Comparison of ENCODE assay signal across 18 mouse cellular contexts in genomic region chr10:83313033-83313432, GRCm38 (mm10). TPM values are rescaled to one million over a fixed set of nuclear protein-coding genes. Genes with fewer than 3 reads are reported as not detected.
DNase-seq lines count a peak whose midpoint lies in the region; ATAC-seq lines count a peak whose summit lies in the region.
"Had no signal": no experiment of that assay in that cellular context is flagged by ENCODE, and none has a peak within 500 bp of the region (broad histone marks: within the 10 kb centered on the region; RNA-seq: fewer than 3 reads in every experiment).

No protein-coding gene starts in this region.

- no peak for ATAC-seq in megakaryocyte, adult 5-6 weeks (ENCODE audit: poor library complexity, severe bottlenecking)
- ATAC-seq in common myeloid progenitor, adult 5-6 weeks (replicated peaks; ENCODE audit: low read depth, poor library complexity, severe bottlenecking) = peak; percentile 90
- 0 out of 2 replicates have a peak, but pooled peaks have one; percentile 42 for ATAC-seq in liver, embryonic 12.5 days
- ATAC-seq: forebrain, embryonic 16.5 days; hindbrain, postnatal 0 days had no signal

- H3K36me3 ChIP-seq in megakaryocyte, embryonic 14.5 days (replicated peaks; ENCODE audit: low read length) = no peaks in the 10 kb centered on the region
- H3K36me3 ChIP-seq in liver, embryonic 12.5 days = no peaks in the 10 kb centered on the region
- H3K36me3 ChIP-seq: embryonic facial prominence, embryonic 12.5 days; forebrain, embryonic 12.5 days; heart, embryonic 13.5 days had no signal

- peaks cover 14% of the 10 kb centered on the region for H3K9me3 ChIP-seq in megakaryocyte, embryonic 14.5 days
- 0 out of 2 replicates have a peak, but pooled peaks cover 5% of the 10 kb centered on the region for H3K9me3 ChIP-seq in liver, embryonic 12.5 days (replicated peaks)
- H3K9me3 ChIP-seq: embryonic facial prominence, embryonic 12.5 days; hindbrain, embryonic 13.5 days had no signal

- H3K9ac ChIP-seq in liver, embryonic 12.5 days = no peak overlapping the region
- H3K9ac ChIP-seq: embryonic facial prominence, embryonic 12.5 days; forebrain, embryonic 12.5 days; heart, embryonic 13.5 days; hindbrain, embryonic 13.5 days had no signal

- peaks cover 20% of the 10 kb centered on the region for H3K4me1 ChIP-seq in megakaryocyte, embryonic 14.5 days
- H3K4me1 ChIP-seq in liver, embryonic 12.5 days = peaks cover 15% of the 10 kb centered on the region
- H3K4me1 ChIP-seq: embryonic facial prominence, embryonic 12.5 days; forebrain, embryonic 12.5 days; heart, embryonic 13.5 days; hindbrain, embryonic 13.5 days had no signal

- H3K4me3 ChIP-seq in megakaryocyte, embryonic 14.5 days (replicated peaks) = peak overlapping the region; percentile 76
- no peak overlapping the region for H3K4me3 ChIP-seq in liver, embryonic 12.5 days
- H3K4me3 ChIP-seq: embryonic facial prominence, embryonic 12.5 days; forebrain, embryonic 12.5 days; heart, embryonic 13.5 days; hindbrain, embryonic 13.5 days had no signal

- no peak overlapping the region for H3K4me2 ChIP-seq in liver, embryonic 12.5 days
- H3K4me2 ChIP-seq: embryonic facial prominence, embryonic 12.5 days; forebrain, embryonic 12.5 days; heart, embryonic 13.5 days; hindbrain, embryonic 13.5 days had no signal

- H3K27ac ChIP-seq in liver, embryonic 12.5 days = no peak overlapping the region
- H3K27ac ChIP-seq: embryonic facial prominence, embryonic 12.5 days; forebrain, embryonic 12.5 days; heart, embryonic 13.5 days; hindbrain, embryonic 13.5 days; hindbrain, postnatal 0 days had no signal

- no peak for DNase-seq in cerebellum, postnatal 4 days (ENCODE audit: low spot score in 2 of 2)
- DNase-seq in adrenal gland, postnatal 4 days (ENCODE audit: low spot score in 2 of 2) = no peak
- no peak for DNase-seq in adrenal gland, adult (ENCODE audit: inconsistent age in 2 of 2, low spot score in 1 of 2)
- DNase-seq: adrenal gland, postnatal 14 days; cerebellum, adult 2 months; cerebellum, postnatal 10 days; gastrocnemius, postnatal 10 days; heart, postnatal 4 days had no signal

- peaks cover 4% of the 10 kb centered on the region for H3K27me3 ChIP-seq in megakaryocyte, embryonic 14.5 days (replicated peaks)
- H3K27me3 ChIP-seq in liver, embryonic 12.5 days (replicated peaks) = no peaks in the 10 kb centered on the region; the same call in 1 of the 2 replicates
- H3K27me3 ChIP-seq: embryonic facial prominence, embryonic 12.5 days; forebrain, embryonic 12.5 days; heart, embryonic 13.5 days; hindbrain, embryonic 13.5 days had no signal

- WGBS in liver, embryonic 12.5 days (ENCODE audit: insufficient replicate concordance) = 24% methylated on average over 5 of the region's 5 CpGs

RNA-seq across cellular contexts. Expression of gene Slc41a2, which starts 24.6 kb away (rescaled TPM):
- polyA plus RNA-seq in megakaryocyte, embryonic 14.5 days (2012; ENCODE audit: insufficient read depth, low replicate concordance) = 0.02 and 0.35 TPM in 2 replicates
- 0.52 and 0.76 TPM in 2 replicates for total RNA-seq in megakaryocyte, adult 5-6 weeks (2015)
- 0.73 and 1.0 TPM in 2 replicates for total RNA-seq in megakaryocyte, adult 5-6 weeks (2017)
- total RNA-seq in common myeloid progenitor, adult 5-6 weeks (2017) = not detected in 2 replicates
- polyA plus RNA-seq in liver, embryonic 12.5 days (2016; fragmentation: Nextera tagmentation; extraction: Ambion mirVana) = 0.11 and 0.13 TPM in 2 replicates
- 1 to 10 TPM; 5.0 to 6.6 TPM for total RNA-seq in adrenal gland, postnatal 4 days (2021)

RNA-seq across cellular contexts. Expression of gene D10Wsu102e, which starts 47.0 kb away (rescaled TPM):
- 0.09 and 0.10 TPM in 2 replicates for polyA plus RNA-seq in megakaryocyte, embryonic 14.5 days (2012; ENCODE audit: insufficient read depth, low replicate concordance)
- 0.40 and 0.46 TPM in 2 replicates for total RNA-seq in megakaryocyte, adult 5-6 weeks (2015)
- total RNA-seq in megakaryocyte, adult 5-6 weeks (2017) = 0.44 and 0.57 TPM in 2 replicates
- total RNA-seq in common myeloid progenitor, adult 5-6 weeks (2017) = 1.3 and 1.4 TPM in 2 replicates
- 0.43 and 0.45 TPM in 2 replicates for polyA plus RNA-seq in liver, embryonic 12.5 days (2016; fragmentation: Nextera tagmentation; extraction: Ambion mirVana)
- 1 to 10 TPM; 1.2 to 1.3 TPM for total RNA-seq in adrenal gland, postnatal 4 days (2021)
